Mouse (Mus musculus) liver, adult 2 months (tissue): ENCODE measurements around the gene 3110040M04Rik. TPM values are rescaled to one million over a fixed set of nuclear protein-coding genes. Genes with fewer than 3 reads are reported as not detected.
"Not testable (repeated sequence)": the region's sequence is repeated elsewhere in the genome, so short reads cannot be mapped to it uniquely, and the experiment has no call there.

Experiments
- DNase-seq: peaks from one replicate; pipeline ENCODE4 v3.0.0-alpha.2; 2011; ENCODE audit warnings: low read depth, low spot score; ENCODE audit errors: extremely low read depth
- H3K27ac ChIP-seq: fragments of 200-500 bp; replicated peaks from 2 replicates; pipeline ENCODE4 v1.5.1; 2012; ENCODE audit warnings: low read depth, mild to moderate bottlenecking, control low read depth, inconsistent platforms, low read length; ENCODE audit not compliant: insufficient read depth
- H3K27me3 ChIP-seq: fragments of 200-500 bp; 2 replicates; pipeline ENCODE4 v1.6.1; 2012; ENCODE audit warnings: mild to moderate bottlenecking, moderate library complexity, low read length, inconsistent platforms; ENCODE audit not compliant: control insufficient read depth, insufficient read depth
- H3K36me3 ChIP-seq: fragments of 200-500 bp; 2 replicates; pipeline ENCODE4 v1.6.1; 2012; ENCODE audit warnings: low read length, inconsistent platforms; ENCODE audit not compliant: control insufficient read depth, insufficient read depth
- H3K4me1 ChIP-seq: fragments of 200-500 bp; 2 replicates; pipeline ENCODE4 v1.6.1; 2011; ENCODE audit warnings: low read length; ENCODE audit not compliant: control insufficient read depth, insufficient read depth
- H3K4me3 ChIP-seq: fragments of 200-500 bp; 2 replicates; pipeline ENCODE4 v1.5.1; 2011; ENCODE audit warnings: low read depth, mild to moderate bottlenecking, control low read depth, low read length, moderate library complexity; ENCODE audit not compliant: insufficient read depth
- H3K79me2 ChIP-seq: fragments of 200-500 bp; 2 replicates; pipeline ENCODE4 v1.6.1; 2012; ENCODE audit warnings: inconsistent platforms, mild to moderate bottlenecking, low read length, moderate library complexity; ENCODE audit not compliant: control insufficient read depth, insufficient read depth
- H3K9ac ChIP-seq: fragments of 200-500 bp; 2 replicates; pipeline ENCODE4 v1.6.1; 2012; ENCODE audit warnings: low read depth, mild to moderate bottlenecking, control low read depth, inconsistent platforms, low read length
- CTCF ChIP-seq: fragments of 200-500 bp; IDR thresholded peaks from 2 replicates; pipeline ENCODE4 v1.5.1; 2011; ENCODE audit warnings: low read depth, low read length, control low read depth
- POLR2A ChIP-seq: fragments of 200-500 bp; IDR thresholded peaks from 2 replicates; pipeline ENCODE4 v1.6.1; 2011; ENCODE audit warnings: low read length, control low read depth; ENCODE audit not compliant: insufficient read depth; ENCODE audit errors: extremely low read depth
- WGBS: fragments of 180-500 bp; shearing (Covaris S2); methylation state at CpG from one replicate; pipeline ENCODE4 v1.1.7; 2018; 5-methylcytosine and 5-hydroxymethylcytosine counted together
- polyA plus RNA-seq: library from polyadenylated mRNA; depleted of rRNA; stranded (reverse); fragments of >200 nt; gene quantifications from 2 replicates; pipeline ENCODE4 v1.2.3, GENCODE M21; 2012; rRNA removed
- total RNA-seq: library from RNA; depleted of rRNA; stranded (reverse); fragments of >200 nt; gene quantifications from 2 replicates; pipeline ENCODE4 v1.2.3, GENCODE M21; 2014; rRNA removed

Gene 3110040M04Rik
- not detected in 2 replicates for total RNA-seq
- polyA plus RNA-seq: not detected in 2 replicates

- H3K4me1 ChIP-seq, DNase-seq, H3K27me3 ChIP-seq, H3K79me2 ChIP-seq, H3K9ac ChIP-seq, H3K27ac ChIP-seq, H3K4me3 ChIP-seq, H3K36me3 ChIP-seq: not testable (repeated sequence)
- WGBS: no CpG with 5 or more reads among the region's 6 CpGs
Observed at GRCm38 (mm10) chr1:151203818-151204217, at the start of gene 3110040M04Rik. Gene 3110040M04Rik, plus strand, starts transcription at chr1:151204121.

- 97% methylated on average over 9 of the region's 9 CpGs for WGBS
- H3K79me2 ChIP-seq, H3K27ac ChIP-seq, H3K36me3 ChIP-seq, DNase-seq, H3K9ac ChIP-seq, H3K27me3 ChIP-seq, H3K4me3 ChIP-seq: not testable (repeated sequence)
- peaks cover 23% of the 10 kb centered on the region for H3K4me1 ChIP-seq
Observed at GRCm38 (mm10) chr1:151154131-151154530, 49.8 kb upstream of the 3110040M04Rik start.

GRCm38 (mm10) chr1:151156129-151156528, 47.8 kb upstream of the 3110040M04Rik start:
- no peak for DNase-seq
- no peak for TF ChIP-seq CTCF
- no peak for TF ChIP-seq POLR2A
- WGBS: 96% methylated on average over 3 of the region's 3 CpGs
- Histone ChIP-seq H3K4me1 (peaks cover 19% of the 10 kb centered on the region), H3K4me3 (no peak overlapping the region), H3K27me3 (no peaks in the 10 kb centered on the region), H3K79me2 (no peaks in the 10 kb centered on the region; the same call in 1 of the 2 replicates), H3K9ac (no peak overlapping the region), H3K27ac (no peak overlapping the region), H3K36me3 (no peaks in the 10 kb centered on the region)

GRCm38 (mm10) chr1:151156777-151157632, 46.9 kb upstream of the 3110040M04Rik start:
- Histone ChIP-seq H3K9ac (no peak overlapping the region), H3K36me3 (no peaks in the 10 kb centered on the region), H3K27ac (no peak overlapping the region), H3K4me1 (peaks cover 17% of the 10 kb centered on the region), H3K79me2 (no peaks in the 10 kb centered on the region; the same call in 1 of the 2 replicates), H3K27me3 (no peaks in the 10 kb centered on the region), H3K4me3 (no peak overlapping the region)
- no peak for TF ChIP-seq CTCF
- no peak for TF ChIP-seq POLR2A
- 73% methylated on average over 7 of the region's 7 CpGs for WGBS
- DNase-seq: no peak

- no peak overlapping the region for H3K4me3 ChIP-seq
- peak overlapping the region; percentile 91 for H3K27ac ChIP-seq
- H3K9ac ChIP-seq: no peak overlapping the region
- peak; percentile 74 for DNase-seq
- no peaks in the 10 kb centered on the region; the same call in 1 of the 2 replicates for H3K79me2 ChIP-seq
- TF ChIP-seq CTCF (no peak), POLR2A (no peak)
- no peaks in the 10 kb centered on the region for H3K27me3 ChIP-seq
- WGBS: 37% methylated on average over 9 of the region's 9 CpGs
- H3K36me3 ChIP-seq: no peaks in the 10 kb centered on the region
- H3K4me1 ChIP-seq: peaks cover 11% of the 10 kb centered on the region
Observed at GRCm38 (mm10) chr1:151157963-151158856, 45.7 kb upstream of the 3110040M04Rik start.
